Mouse (Mus musculus) heart, postnatal 0 days (tissue): ENCODE results near the gene Car2. TPM values are rescaled to one million over a fixed set of nuclear protein-coding genes. Genes with fewer than 3 reads are reported as not detected.
A peak's percentile ranks its signal among the peaks of the same experiment; 100 is the strongest.

ENCODE experiments used
- ATAC-seq: fragments of 200-750 bp; cut with Nextera tagmentation; 2 replicates; pipeline ENCODE4 v1.8.0; 2017; ENCODE audit warnings: low read depth, moderate number of reproducible peaks, moderate library complexity; ENCODE audit not compliant: insufficient read depth
- DNase-seq: peaks from one replicate; pipeline ENCODE4 v3.0.0-alpha.2; 2016; ENCODE audit warnings: low spot score
- H3K27ac ChIP-seq: fragments of 300-500 bp; sonication (generic); 2 replicates; pipeline ENCODE4 v1.5.1; 2014; ENCODE audit warnings: low read depth, mild to moderate bottlenecking
- H3K27me3 ChIP-seq: fragments of 300-500 bp; sonication (generic); 2 replicates; pipeline ENCODE4 v1.6.1; 2014; ENCODE audit warnings: low read length, mixed read lengths; ENCODE audit not compliant: control insufficient read depth, insufficient read depth
- H3K36me3 ChIP-seq: fragments of 300-500 bp; sonication (generic); replicated peaks from 2 replicates; pipeline ENCODE4 v1.6.1; 2014; ENCODE audit warnings: low read length, mixed read lengths; ENCODE audit not compliant: control insufficient read depth, insufficient read depth
- H3K4me1 ChIP-seq: fragments of 300-500 bp; sonication (generic); 2 replicates; pipeline ENCODE4 v1.6.1; 2014; ENCODE audit warnings: antibody characterized with exemption; ENCODE audit not compliant: control insufficient read depth, insufficient read depth
- H3K4me2 ChIP-seq: fragments of 300-500 bp; sonication (generic); 2 replicates; pipeline ENCODE4 v1.6.1; 2014; ENCODE audit warnings: low read depth, mild to moderate bottlenecking, low read length, moderate library complexity
- H3K4me3 ChIP-seq: fragments of 300-500 bp; sonication (generic); 2 replicates; pipeline ENCODE4 v1.5.1; 2014; ENCODE audit warnings: low read depth, low read length
- H3K9ac ChIP-seq: fragments of 300-500 bp; sonication (generic); replicated peaks from 2 replicates; pipeline ENCODE4 v1.6.1; 2014; ENCODE audit warnings: low read depth, low read length, mixed read lengths
- H3K9me3 ChIP-seq: fragments of 300-500 bp; sonication (generic); replicated peaks from 2 replicates; pipeline ENCODE4 v1.6.1; 2016; ENCODE audit warnings: low read length; ENCODE audit not compliant: control insufficient read depth
- CTCF ChIP-seq: IDR thresholded peaks from 2 replicates; pipeline ENCODE4 v1.5.1; 2016; ENCODE audit warnings: antibody characterized with exemption, control low read depth, low read depth
- EP300 ChIP-seq: IDR thresholded peaks from 2 replicates; pipeline ENCODE4 v1.6.1; 2016; ENCODE audit warnings: antibody characterized with exemption, low read depth
- WGBS: fragments of 180-500 bp; shearing (Covaris S2); extraction: QIAGEN DNeasy Blood & Tissue Kit; methylation state at CpG from one replicate; pipeline ENCODE4 v1.1.7; 2014; 5-methylcytosine and 5-hydroxymethylcytosine counted together
- polyA plus RNA-seq: library from polyadenylated mRNA; unstranded; fragments of >200 nt; fragmentation: Nextera tagmentation; extraction: Ambion mirVana; gene quantifications from 2 replicates; pipeline ENCODE4 v1.2.1, GENCODE M21; 2015
- total RNA-seq: library from RNA; depleted of rRNA; stranded (reverse); fragments of >200 nt; gene quantifications from 2 replicates; pipeline ENCODE4 v1.2.3, GENCODE M21; 2014; ENCODE audit warnings: low replicate concordance

The Car2 gene
- total and polyA plus RNA-seq, 2 experiments from 2014 or later: 13.3 to 19.9 TPM

DNA sequence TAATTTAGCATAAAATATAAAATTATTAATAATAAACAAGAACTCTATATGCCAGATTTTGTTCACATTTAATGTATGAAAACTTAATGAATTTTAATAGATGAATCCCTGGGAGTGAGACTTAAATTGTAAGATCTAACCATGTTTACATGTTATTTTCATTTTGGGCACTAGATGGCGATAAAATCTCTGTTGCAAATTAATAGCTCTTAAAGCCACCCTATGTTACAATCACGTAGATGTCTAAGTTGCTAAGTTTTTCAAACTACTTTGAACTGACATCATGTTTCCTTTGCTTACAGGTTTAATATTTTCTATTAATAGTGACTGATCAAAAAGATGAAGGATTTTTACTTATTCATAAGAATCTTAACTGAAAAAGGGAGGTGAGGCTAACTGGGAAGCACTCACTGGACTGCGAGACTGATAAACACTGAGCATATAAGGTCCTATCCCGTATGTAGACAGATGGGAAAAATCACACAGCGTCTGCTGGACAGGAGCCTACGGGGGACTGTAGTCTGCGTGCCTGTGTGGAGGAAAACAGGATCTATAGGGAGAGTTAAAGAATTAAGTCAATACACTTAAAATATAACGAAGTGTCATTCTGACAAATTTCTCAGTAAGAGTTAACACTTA is 11.6 kb upstream of the Car2 start:
- H3K4me2 ChIP-seq: no peak overlapping the region
- WGBS: 32% methylated on average over 8 of the region's 8 CpGs
- no peaks in the 10 kb centered on the region for H3K9me3 ChIP-seq
- ATAC-seq (no peak), DNase-seq (peak; percentile 39)
- H3K36me3 ChIP-seq: no peaks in the 10 kb centered on the region
- TF ChIP-seq EP300 (no peak), CTCF (peak; percentile 66)
- no peak overlapping the region for H3K27ac ChIP-seq
- no peaks in the 10 kb centered on the region for H3K27me3 ChIP-seq
- H3K4me3 ChIP-seq: no peak overlapping the region
- peaks cover 4% of the 10 kb centered on the region; the same call in 1 of the 2 replicates for H3K4me1 ChIP-seq
- H3K9ac ChIP-seq: no peak overlapping the region

- ATAC-seq (no peak), DNase-seq (no peak)
- Histone ChIP-seq H3K9ac (no peak overlapping the region), H3K27ac (no peak overlapping the region), H3K4me1 (peaks cover 4% of the 10 kb centered on the region; the same call in 1 of the 2 replicates), H3K4me2 (no peak overlapping the region), H3K9me3 (no peaks in the 10 kb centered on the region), H3K4me3 (no peak overlapping the region), H3K27me3 (no peaks in the 10 kb centered on the region), H3K36me3 (no peaks in the 10 kb centered on the region)
- WGBS: 52% methylated on average over 9 of the region's 9 CpGs
- TF ChIP-seq EP300 (no peak), CTCF (no peak)
These were observed 9.7 kb upstream of the Car2 start for GRCm38 (mm10) chr3:14876325-14876918.

DNA sequence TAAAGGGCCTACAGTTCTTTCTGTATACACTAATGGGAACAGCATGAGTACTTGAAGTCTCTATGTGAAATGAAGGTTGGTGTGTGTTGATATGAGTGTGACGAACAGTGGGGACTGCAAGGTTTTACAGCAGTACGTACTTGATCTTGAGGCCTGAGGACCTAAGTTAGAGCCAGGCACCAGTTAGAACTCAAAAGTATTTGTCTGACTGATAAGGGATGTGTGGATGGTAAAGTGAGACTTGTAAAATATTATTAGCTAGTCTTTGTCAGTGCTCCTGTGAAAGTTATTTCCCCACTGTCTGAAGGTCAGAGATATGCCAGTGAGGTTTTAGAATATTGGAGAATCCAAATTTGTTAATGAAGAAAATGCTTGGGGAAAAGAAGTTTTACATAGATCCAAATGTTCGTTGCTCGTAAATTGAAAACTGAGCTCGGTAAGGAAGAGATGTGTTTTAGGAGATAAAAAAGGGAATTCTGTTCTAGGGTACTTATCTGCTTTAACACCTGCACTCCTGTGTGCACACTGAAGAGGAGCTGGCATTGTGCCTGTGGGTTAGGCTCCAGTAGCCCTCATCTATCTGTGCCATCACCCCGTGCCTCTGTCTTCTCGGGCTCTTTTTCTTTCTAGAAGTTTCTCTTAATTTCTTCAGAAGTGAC is 8.7 kb upstream of the Car2 start:
- DNase-seq: no peak
- H3K4me2 ChIP-seq: no peak overlapping the region
- WGBS: 46% methylated on average over 7 of the region's 7 CpGs
- ATAC-seq: no peak
- H3K36me3 ChIP-seq: no peaks in the 10 kb centered on the region
- no peaks in the 10 kb centered on the region for H3K9me3 ChIP-seq
- no peak for TF ChIP-seq CTCF
- no peak for TF ChIP-seq EP300
- H3K27ac ChIP-seq: no peak overlapping the region
- peaks cover 4% of the 10 kb centered on the region; the same call in 1 of the 2 replicates for H3K4me1 ChIP-seq
- no peak overlapping the region for H3K4me3 ChIP-seq
- no peaks in the 10 kb centered on the region for H3K27me3 ChIP-seq
- no peak overlapping the region for H3K9ac ChIP-seq

- ATAC-seq: no peak
- WGBS: 53% methylated on average over 6 of the region's 6 CpGs
- H3K4me1 ChIP-seq: peaks cover 4% of the 10 kb centered on the region; the same call in 1 of the 2 replicates
- H3K4me2 ChIP-seq: no peak overlapping the region
- no peak for TF ChIP-seq EP300
- no peaks in the 10 kb centered on the region for H3K27me3 ChIP-seq
- no peak overlapping the region for H3K9ac ChIP-seq
- H3K36me3 ChIP-seq: no peaks in the 10 kb centered on the region
- no peak overlapping the region for H3K27ac ChIP-seq
- no peaks in the 10 kb centered on the region for H3K9me3 ChIP-seq
- no peak overlapping the region for H3K4me3 ChIP-seq
- no peak for DNase-seq
These were observed 7.3 kb upstream of the Car2 start for GRCm38 (mm10) chr3:14878749-14879223.

DNA sequence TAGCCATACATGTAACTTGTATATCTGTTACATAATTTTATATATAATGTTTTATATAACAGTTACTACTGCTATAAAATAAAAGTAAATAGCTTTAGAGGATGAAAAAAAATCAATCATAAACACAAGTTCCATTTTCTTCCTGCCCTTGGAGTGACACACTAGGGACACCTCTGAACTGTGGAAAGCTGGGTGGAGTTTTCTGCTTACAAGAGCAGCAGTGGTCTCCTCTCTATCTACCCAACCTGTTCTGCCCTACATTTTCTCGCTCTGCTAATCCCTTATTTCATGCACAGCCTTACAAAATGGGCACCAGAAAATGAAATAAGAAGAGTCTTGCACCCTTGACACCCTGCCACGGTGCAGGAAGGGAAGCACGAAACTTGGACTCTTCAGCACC is 6.8 kb upstream of the Car2 start:
- no peaks in the 10 kb centered on the region for H3K9me3 ChIP-seq
- H3K27me3 ChIP-seq: no peaks in the 10 kb centered on the region
- H3K27ac ChIP-seq: no peak overlapping the region
- DNase-seq (no peak), ATAC-seq (no peak)
- no peak for TF ChIP-seq EP300
- no peak for TF ChIP-seq CTCF
- no peak overlapping the region for H3K4me3 ChIP-seq
- H3K4me1 ChIP-seq: peaks cover 4% of the 10 kb centered on the region; the same call in 1 of the 2 replicates
- no peak overlapping the region for H3K4me2 ChIP-seq
- no peak overlapping the region for H3K9ac ChIP-seq
- 67% methylated on average over 3 of the region's 3 CpGs for WGBS
- H3K36me3 ChIP-seq: no peaks in the 10 kb centered on the region
